11 mouse cellular contexts compared by ENCODE assay signal in the genomic region with DNA sequence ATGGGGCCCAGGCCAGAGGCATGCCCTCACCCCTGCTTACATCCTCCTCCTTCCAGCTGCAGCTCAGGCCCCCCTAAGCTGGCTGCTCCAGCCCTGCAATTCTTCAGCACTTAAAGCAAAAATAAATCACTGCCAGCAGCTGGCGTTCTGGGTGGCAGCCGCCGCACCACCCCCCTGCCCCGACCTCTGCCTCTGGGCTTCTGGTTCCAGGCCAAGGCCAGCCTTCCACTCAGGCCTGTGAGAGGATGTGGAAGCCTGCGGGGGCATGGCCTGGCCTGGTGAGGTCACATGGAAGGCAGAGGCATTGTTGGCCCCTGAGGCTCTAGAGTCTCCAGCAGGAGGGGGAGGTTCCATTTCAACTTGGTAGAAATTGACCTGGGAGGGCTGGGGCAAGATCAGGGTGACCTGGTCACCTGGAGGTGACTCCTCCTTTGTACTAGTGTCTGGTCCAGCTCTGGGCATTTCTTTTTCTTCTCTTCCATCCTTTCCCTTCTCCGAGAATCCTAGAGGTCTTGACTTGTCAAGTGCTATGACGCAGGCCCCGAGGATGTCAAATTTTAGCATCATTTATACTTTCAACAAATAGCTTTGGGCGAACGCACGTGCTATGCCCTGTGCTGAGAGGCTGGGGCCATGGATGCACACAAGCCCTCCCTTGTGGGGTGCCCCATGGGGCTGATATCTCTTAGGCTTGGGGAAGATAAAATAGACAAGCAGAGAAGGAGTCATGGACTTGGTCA. TPM values are rescaled to one million over a fixed set of nuclear protein-coding genes. Genes with fewer than 3 reads are reported as not detected.
DNase-seq lines count a peak whose midpoint lies in the region; ATAC-seq and TF ChIP-seq lines count a peak whose summit lies in the region.
"Had no signal": no experiment of that assay in that cellular context is flagged by ENCODE, and none has a peak within 500 bp of the region (broad histone marks: within the 10 kb centered on the region; RNA-seq: fewer than 3 reads in every experiment).

No protein-coding gene starts in this region.

- TF ChIP-seq CTCF in kidney, postnatal 0 days (IDR thresholded peaks at IDR 0.05; ENCODE audit: low read depth), result no peak
- no peak for TF ChIP-seq CTCF in midbrain, postnatal 0 days (IDR thresholded peaks at IDR 0.05)

- H3K27ac ChIP-seq in neural tube, embryonic 15.5 days (replicated peaks), result no peak overlapping the region
- H3K27ac ChIP-seq in embryonic facial prominence, embryonic 10.5 days (replicated peaks), result peak overlapping the region; percentile 69; the same call in 1 of the 2 replicates
- H3K27ac ChIP-seq in kidney, postnatal 0 days, result no peak overlapping the region
- no peak overlapping the region for H3K27ac ChIP-seq in midbrain, postnatal 0 days (ENCODE audit: low read depth, low read length)
- no peak overlapping the region for H3K27ac ChIP-seq in hindbrain, embryonic 11.5 days (ENCODE audit: low read depth, low read length)
- H3K27ac ChIP-seq: macrophage had no signal

- H3K9ac ChIP-seq in neural tube, embryonic 15.5 days (replicated peaks), result no peak overlapping the region
- H3K9ac ChIP-seq in kidney, postnatal 0 days (ENCODE audit: low read depth, low read length), result no peak overlapping the region
- no peak overlapping the region for H3K9ac ChIP-seq in midbrain, postnatal 0 days (replicated peaks; ENCODE audit: low read length, poor library complexity, severe bottlenecking)
- H3K9ac ChIP-seq in hindbrain, embryonic 11.5 days (ENCODE audit: low read depth, low read length), result no peak overlapping the region

- H3K4me3 ChIP-seq in neural tube, embryonic 15.5 days (replicated peaks), result no peak overlapping the region
- 0 out of 2 replicates have a peak overlapping the region, but pooled peaks have one; percentile 1 for H3K4me3 ChIP-seq in embryonic facial prominence, embryonic 10.5 days
- no peak overlapping the region for H3K4me3 ChIP-seq in kidney, postnatal 0 days (replicated peaks; ENCODE audit: low read depth, low read length)
- H3K4me3 ChIP-seq in midbrain, postnatal 0 days (ENCODE audit: low read depth, low read length), result no peak overlapping the region
- H3K4me3 ChIP-seq in hindbrain, embryonic 11.5 days (ENCODE audit: low read depth, low read length), result no peak overlapping the region

- H3K4me2 ChIP-seq in neural tube, embryonic 15.5 days, result no peak overlapping the region
- no peak overlapping the region for H3K4me2 ChIP-seq in kidney, postnatal 0 days (ENCODE audit: low read length)
- H3K4me2 ChIP-seq in midbrain, postnatal 0 days (ENCODE audit: low read depth, low read length, poor library complexity, severe bottlenecking), result no peak overlapping the region
- H3K4me2 ChIP-seq in hindbrain, embryonic 11.5 days (replicated peaks; ENCODE audit: low read depth, low read length), result no peak overlapping the region

- no peaks in the 10 kb centered on the region for H3K36me3 ChIP-seq in neural tube, embryonic 15.5 days
- H3K36me3 ChIP-seq in embryonic facial prominence, embryonic 10.5 days (replicated peaks), result no peaks in the 10 kb centered on the region
- no peaks in the 10 kb centered on the region for H3K36me3 ChIP-seq in kidney, postnatal 0 days (ENCODE audit: insufficient read depth, low read length)
- H3K36me3 ChIP-seq in midbrain, postnatal 0 days (ENCODE audit: insufficient read depth, low read length), result no peaks in the 10 kb centered on the region
- H3K36me3 ChIP-seq in hindbrain, embryonic 11.5 days (ENCODE audit: control insufficient read depth, insufficient read depth, low read length), result no peaks in the 10 kb centered on the region

- peaks cover 15% of the 10 kb centered on the region for H3K27me3 ChIP-seq in neural tube, embryonic 15.5 days (replicated peaks)
- H3K27me3 ChIP-seq in embryonic facial prominence, embryonic 10.5 days (replicated peaks; ENCODE audit: low read depth, poor library complexity, severe bottlenecking), result peaks cover 39% of the 10 kb centered on the region
- peaks cover 9% of the 10 kb centered on the region for H3K27me3 ChIP-seq in kidney, postnatal 0 days (ENCODE audit: insufficient read depth, low read length)
- H3K27me3 ChIP-seq in midbrain, postnatal 0 days (ENCODE audit: insufficient read depth, low read length), result peaks cover 9% of the 10 kb centered on the region; the same call in 1 of the 2 replicates
- peaks cover 17% of the 10 kb centered on the region for H3K27me3 ChIP-seq in hindbrain, embryonic 11.5 days (ENCODE audit: control insufficient read depth, insufficient read depth, low read length)

- H3K9me3 ChIP-seq in neural tube, embryonic 15.5 days (replicated peaks), result no peaks in the 10 kb centered on the region
- no peaks in the 10 kb centered on the region for H3K9me3 ChIP-seq in embryonic facial prominence, embryonic 10.5 days
- no peaks in the 10 kb centered on the region for H3K9me3 ChIP-seq in kidney, postnatal 0 days (replicated peaks; ENCODE audit: low read length)
- no peaks in the 10 kb centered on the region for H3K9me3 ChIP-seq in midbrain, postnatal 0 days (ENCODE audit: low read length)
- H3K9me3 ChIP-seq in hindbrain, embryonic 11.5 days (ENCODE audit: control insufficient read depth, low read length), result no peaks in the 10 kb centered on the region

- WGBS in neural tube, embryonic 15.5 days, result 57% methylated on average over 11 of the region's 11 CpGs
- WGBS in embryonic facial prominence, embryonic 10.5 days, result 51% methylated on average over 11 of the region's 11 CpGs
- 49% methylated on average over 11 of the region's 11 CpGs for WGBS in kidney, postnatal 0 days
- WGBS in midbrain, postnatal 0 days, result 74% methylated on average over 11 of the region's 11 CpGs
- WGBS in hindbrain, embryonic 11.5 days, result 59% methylated on average over 11 of the region's 11 CpGs

- H3K4me1 ChIP-seq in neural tube, embryonic 15.5 days, result peaks cover 37% of the 10 kb centered on the region
- H3K4me1 ChIP-seq in embryonic facial prominence, embryonic 10.5 days, result peaks cover 48% of the 10 kb centered on the region
- H3K4me1 ChIP-seq in kidney, postnatal 0 days (replicated peaks; ENCODE audit: insufficient read depth, low read length), result no peaks in the 10 kb centered on the region; the same call in 1 of the 2 replicates
- H3K4me1 ChIP-seq in midbrain, postnatal 0 days (ENCODE audit: insufficient read depth, low read length), result 0 out of 2 replicates have a peak, but pooled peaks cover 6% of the 10 kb centered on the region
- H3K4me1 ChIP-seq in hindbrain, embryonic 11.5 days (replicated peaks; ENCODE audit: control insufficient read depth, insufficient read depth, low read length), result no peaks in the 10 kb centered on the region

- DNase-seq in neural tube, embryonic 10.5 days (ENCODE audit: extremely low spot score, low spot score), result peak; percentile 36
- peak; percentile 42 for DNase-seq in embryonic facial prominence, embryonic 10.5 days (ENCODE audit: low spot score)
- DNase-seq in kidney, postnatal 0 days (ENCODE audit: low spot score), result no peak
- DNase-seq in yolk sac, embryonic 10.5 days (ENCODE audit: low spot score), result peak; percentile 37
- no peak for DNase-seq in midbrain, postnatal 0 days (ENCODE audit: low spot score)
- DNase-seq in hindbrain, embryonic 11.5 days (ENCODE audit: low spot score), result no peak
- DNase-seq in T-cell, adult 2 months (ENCODE audit: low spot score), result no peak
- DNase-seq: gastrocnemius, postnatal 10 days had no signal

- ATAC-seq in neural tube, embryonic 15.5 days (ENCODE audit: low FRiP score), result no peak
- ATAC-seq in kidney, postnatal 0 days (replicated peaks; ENCODE audit: low FRiP score, low read depth), result peak; percentile 44; the same call in 1 of the 2 replicates
- no peak for ATAC-seq in midbrain, postnatal 0 days (ENCODE audit: low FRiP score)
- ATAC-seq in hindbrain, embryonic 11.5 days (ENCODE audit: low FRiP score), result no peak

RNA-seq across cellular contexts. Expression of gene Kcnj12, which starts 6.0 kb away (rescaled TPM):
- polyA plus RNA-seq in neural tube, embryonic 15.5 days (2015; fragmentation: Nextera tagmentation; extraction: Ambion mirVana), result 3.2 and 3.8 TPM in 2 replicates
- polyA plus RNA-seq in embryonic facial prominence, embryonic 10.5 days (2016; fragmentation: Nextera tagmentation; extraction: Ambion mirVana), result 2.2 and 2.5 TPM in 2 replicates
- 0.17 and 0.24 TPM in 2 replicates for polyA plus RNA-seq in kidney, postnatal 0 days (2015; fragmentation: Nextera tagmentation; extraction: Ambion mirVana)
- total RNA-seq in midbrain, postnatal 0 days (2014; rRNA removed), result 20.5 and 23.6 TPM in 2 replicates
- polyA plus RNA-seq in midbrain, postnatal 0 days (2015; fragmentation: Nextera tagmentation; extraction: Ambion mirVana), result 3.1 and 3.2 TPM in 2 replicates
- 1.7 and 3.3 TPM in 2 replicates for polyA plus RNA-seq in hindbrain, embryonic 11.5 days (2014; fragmentation: Nextera tagmentation; extraction: Ambion mirVana)
- total RNA-seq: common myeloid progenitor, adult 5-6 weeks had no signal
- polyA plus RNA-seq: macrophage had no signal

Comparison
In these comparisons a context has a peak if more than half of its experiments do, and no peak if none do; other contexts are left out.
1. DNase-seq: peak in neural tube, embryonic 10.5 days (single experiment), embryonic facial prominence, embryonic 10.5 days (single experiment) and yolk sac, embryonic 10.5 days (single experiment); none in kidney, postnatal 0 days (single experiment), midbrain, postnatal 0 days (single experiment), hindbrain, embryonic 11.5 days (single experiment) and T-cell, adult 2 months (single experiment).